Mouse (Mus musculus) left cerebral cortex, adult 8-10 months (tissue): ENCODE results near the gene Usp15. TPM values are rescaled to one million over a fixed set of nuclear protein-coding genes. Genes with fewer than 3 reads are reported as not detected.

Source experiments
- microRNA-seq, 2 experiments: library from miRNA; unstranded; fragments of <30 nt; microRNA quantifications; one replicate each; pipeline ENCODE4 v1.2.0; 2022
- total RNA-seq, 4 experiments: library from RNA; stranded (reverse); gene quantifications; 2 replicates each; pipeline ENCODE4 v1.2.4; 2022

Usp15 gene
- total RNA-seq, 4 experiments from 2014 or later: 89.5 to 97.6 (median 94.6) TPM

Small RNAs within 50 kb of the gene (microRNA-seq; reads per million reads assigned to microRNA genes)
- 4.2 to 5.5 reads per million in 2 experiments for gene Gm27920

Other genes starting within 250 kb of the Usp15 start
- gene Mon2, start 120.5 kb downstream of the Usp15 start, total RNA-seq: 10 to 100 TPM; 78.4 to 88.5 (median 82.6) TPM
- 10 to 100 TPM; 44.0 to 52.3 (median 49.0) TPM for gene Fam19a2, start 67.0 kb upstream of the Usp15 start, total RNA-seq